Mouse (Mus musculus) MEL (cell line): ENCODE measurements around the gene Wfikkn2.
A peak's percentile ranks its signal among the peaks of the same experiment; 100 is the strongest.

ENCODE experiments used
- EP300 ChIP-seq, 2 experiments: IDR thresholded peaks; 2 replicates each; pipeline ENCODE4 v1.6.1; 2011; ENCODE audit warnings: improper control_type of control experiment in 2 of 2, low read length in 2 of 2, low read depth in 1 of 2, mild to moderate bottlenecking in 1 of 2
- KAT2A ChIP-seq: conservative IDR thresholded peaks from 2 replicates; pipeline ENCODE4 v1.6.1; 2012; ENCODE audit warnings: low read depth, low read length, improper control_type of control experiment, inconsistent platforms
- NRF1 ChIP-seq: IDR thresholded peaks from 2 replicates; pipeline ENCODE4 v1.6.1; 2014; ENCODE audit warnings: low read depth, mild to moderate bottlenecking, inconsistent platforms, low read length, improper control_type of control experiment, moderate library complexity; ENCODE audit not compliant: poor library complexity, insufficient read depth, severe bottlenecking
- POLR2A ChIP-seq, 2 experiments: IDR thresholded peaks; 2 replicates each; pipeline ENCODE4 v1.6.1; 2011 to 2012; ENCODE audit warnings: low read length in 2 of 2, mild to moderate bottlenecking in 2 of 2, control low read depth in 1 of 2, improper control_type of control experiment in 1 of 2, low read depth in 1 of 2, moderate library complexity in 1 of 2; ENCODE audit not compliant: control insufficient read depth in 1 of 2, insufficient read depth in 1 of 2, poor library complexity in 1 of 2
- TBP ChIP-seq: IDR thresholded peaks from 2 replicates; pipeline ENCODE4 v1.8.0; 2011; ENCODE audit warnings: low read depth, low read length, improper control_type of control experiment

DNA sequence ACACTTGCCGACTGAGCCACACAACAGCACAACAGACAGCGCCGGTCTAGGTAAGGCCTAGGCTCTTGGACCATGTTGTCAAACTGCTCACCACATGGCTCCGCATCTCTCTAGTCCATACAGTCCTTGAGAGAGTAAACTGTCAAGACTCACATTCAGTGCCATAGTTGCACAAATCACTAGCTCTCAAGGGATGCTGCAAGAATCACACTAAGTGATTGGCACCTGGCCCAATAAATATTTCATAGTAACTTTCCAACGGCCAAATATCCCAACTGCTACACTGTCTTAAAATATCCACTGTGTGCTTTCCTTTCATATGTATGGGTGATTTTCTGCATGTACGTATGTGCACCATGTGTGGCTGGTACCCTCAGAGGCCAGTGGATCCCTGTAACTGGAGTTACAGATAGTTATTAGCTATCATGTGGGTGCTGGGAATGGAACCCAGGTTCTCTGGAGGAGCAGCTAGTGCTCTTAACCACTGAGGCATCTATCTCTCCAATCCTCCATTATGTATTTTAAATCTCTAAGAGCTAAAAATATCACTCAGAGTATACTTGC is 37.8 kb upstream of the Wfikkn2 start:
- TF ChIP-seq KAT2A (no peak), EP300 (IDR thresholded peaks at IDR 0.05; ENCODE audit: low read depth in 1 of 2, low read length in 2 of 2) (no peak), POLR2A (IDR thresholded peaks at IDR 0.05; ENCODE audit: control insufficient read depth in 1 of 2, insufficient read depth in 1 of 2, low read depth in 1 of 2, low read length in 2 of 2, poor library complexity in 1 of 2) (peak in 1 of 2 experiments; percentile 17; a peak in 1 of 4 replicates), NRF1 (no peak), TBP (no peak)
